Mouse (Mus musculus): Measurements from ENCODE around the gene Nrxn1.
A peak's percentile ranks its signal among the peaks of the same experiment; 100 is the strongest.
"Not testable (repeated sequence)": the region's sequence is repeated elsewhere in the genome, so short reads cannot be mapped to it uniquely, and the experiment has no call there.

The Nrxn1 gene

GRCm38 (mm10) chr17:90269143-90269542 is 823.7 kb downstream of the Nrxn1 start:
- no peak for DNase-seq (ENCODE audit: low spot score)

GRCm38 (mm10) chr17:90253451-90254131 is 839.3 kb downstream of the Nrxn1 start:
- no peak for DNase-seq (ENCODE audit: low spot score)

- no peak for DNase-seq (ENCODE audit: low spot score)
Measured at GRCm38 (mm10) chr17:90252196-90252595, 840.7 kb downstream of the Nrxn1 start.

GRCm38 (mm10) chr17:90247071-90247849 is 845.6 kb downstream of the Nrxn1 start:
- no peak for DNase-seq (ENCODE audit: low spot score)

- DNase-seq (ENCODE audit: low spot score): no peak
Measured at GRCm38 (mm10) chr17:90244339-90244738, 848.5 kb downstream of the Nrxn1 start.

GRCm38 (mm10) chr17:90238964-90239363 is 853.9 kb downstream of the Nrxn1 start:
- DNase-seq (ENCODE audit: low spot score): no peak

- no peak for DNase-seq (ENCODE audit: low spot score)
Measured at GRCm38 (mm10) chr17:90238517-90238916, 854.4 kb downstream of the Nrxn1 start.

GRCm38 (mm10) chr17:90235674-90236073 is 857.2 kb downstream of the Nrxn1 start:
- DNase-seq (ENCODE audit: low spot score): not testable (repeated sequence)

- no peak for DNase-seq (ENCODE audit: low spot score)
Measured at GRCm38 (mm10) chr17:90234806-90235205, 858.1 kb downstream of the Nrxn1 start.

- DNase-seq (ENCODE audit: low spot score): no peak
Measured at GRCm38 (mm10) chr17:90208547-90208946, 884.3 kb downstream of the Nrxn1 start.

GRCm38 (mm10) chr17:90207617-90208016 is 885.3 kb downstream of the Nrxn1 start:
- DNase-seq (ENCODE audit: low spot score): no peak

- DNase-seq (ENCODE audit: low spot score): no peak
Measured at GRCm38 (mm10) chr17:90203993-90204392, 888.9 kb downstream of the Nrxn1 start.

- DNase-seq (ENCODE audit: low spot score): no peak
Measured at GRCm38 (mm10) chr17:90202785-90203184, 890.1 kb downstream of the Nrxn1 start.

GRCm38 (mm10) chr17:90196772-90197171 is 896.1 kb downstream of the Nrxn1 start:
- no peak for DNase-seq (ENCODE audit: low spot score)

- DNase-seq (ENCODE audit: low spot score): peak; percentile 72
Measured at GRCm38 (mm10) chr17:90141602-90142001, 951.3 kb downstream of the Nrxn1 start.

GRCm38 (mm10) chr17:90130836-90131235 is 962.0 kb downstream of the Nrxn1 start:
- no peak for DNase-seq (ENCODE audit: low spot score)

- no peak for DNase-seq (ENCODE audit: low spot score)
Measured at GRCm38 (mm10) chr17:90129183-90129582, 963.7 kb downstream of the Nrxn1 start.

- DNase-seq (ENCODE audit: low spot score): no peak
Measured at GRCm38 (mm10) chr17:90127561-90127960, 965.3 kb downstream of the Nrxn1 start.

GRCm38 (mm10) chr17:90122796-90123481 is 969.9 kb downstream of the Nrxn1 start:
- DNase-seq (ENCODE audit: low spot score): no peak

GRCm38 (mm10) chr17:90116241-90116640 is 976.6 kb downstream of the Nrxn1 start:
- DNase-seq (ENCODE audit: low spot score): no peak

- DNase-seq (ENCODE audit: low spot score): no peak
Measured at GRCm38 (mm10) chr17:90094999-90095398, 997.9 kb downstream of the Nrxn1 start.

GRCm38 (mm10) chr17:90088314-90088650 is 1004.6 kb downstream of the Nrxn1 start:
- DNase-seq (ENCODE audit: low spot score): peak; percentile 72
